Mouse (Mus musculus): ENCODE measurements around the gene Tdp2. TPM values are rescaled to one million over a fixed set of nuclear protein-coding genes. Genes with fewer than 3 reads are reported as not detected.

Tdp2 gene
- total and polyA plus RNA-seq, 3 experiments = 37.4 to 96.6 (median 44.5) TPM

GRCm38 (mm10) chr13:24816125-24817092 lies 15.1 kb upstream of the Tdp2 start:
- dilution Hi-C loops (cut with MboI; ENCODE audit: extremely low pct_ligation_motif_present, extremely low pct_unique_long_range_greater_than_20kb, low sequenced_read_pairs) (no loop called here), in situ Hi-C loops (cut with MboI; ENCODE audit: low pct_ligation_motif_present, low pct_unique_long_range_greater_than_20kb, low sequenced_read_pairs) (no loop called here)
- peaks cover 0 to 13% of the 10 kb centered on the region in 2 experiments; a peak in 2 of 4 replicates for H3K4me1 ChIP-seq (ENCODE audit: control insufficient read depth in 1 of 2, insufficient read depth in 2 of 2)
- DNase-seq (ENCODE audit: extremely low read depth) = no peak
- no peak overlapping the region for H3K4me2 ChIP-seq (ENCODE audit: insufficient read depth, low read depth, poor library complexity, severe bottlenecking)
- no peak overlapping the region for H3K27ac ChIP-seq (ENCODE audit: insufficient read depth, low read depth)
- no peak overlapping the region for H3K4me3 ChIP-seq (replicated peaks in 1 of 3; ENCODE audit: low read depth in 2 of 3, low read length in 2 of 3, poor library complexity in 1 of 3)
- H3K9ac ChIP-seq (ENCODE audit: insufficient read depth, low read depth) = no peak overlapping the region
- TF ChIP-seq CHD2 (IDR thresholded peaks at IDR 0.05; ENCODE audit: low read length) = peak; percentile 18; the same call in 1 of the 2 replicates
- peak; percentile 86 for TF ChIP-seq POLR2AphosphoS2 (IDR thresholded peaks at IDR 0.05; ENCODE audit: low read depth, low read length)
- TF ChIP-seq TCF12 (IDR thresholded peaks at IDR 0.05; ENCODE audit: low read depth, low read length) = no peak
- H3K79me2 ChIP-seq (replicated peaks; ENCODE audit: control insufficient read depth, extremely low read depth, insufficient read depth, poor library complexity, severe bottlenecking) = peaks cover 4% of the 10 kb centered on the region; the same call in 1 of the 2 replicates
- H3K9me3 ChIP-seq (replicated peaks; ENCODE audit: low read length) = no peaks in the 10 kb centered on the region
- H3K36me3 ChIP-seq (replicated peaks in 1 of 2; ENCODE audit: control insufficient read depth in 1 of 2, insufficient read depth in 1 of 2, low read length in 1 of 2) = peaks cover 28 to 80% of the 10 kb centered on the region in 2 experiments
- no peaks in the 10 kb centered on the region for H3K27me3 ChIP-seq (replicated peaks)

- no peak for DNase-seq (ENCODE audit: extremely low read depth)
- no peak overlapping the region for H3K4me3 ChIP-seq (replicated peaks in 1 of 3; ENCODE audit: low read depth in 2 of 3, low read length in 2 of 3, poor library complexity in 1 of 3)
- dilution Hi-C loops (cut with MboI; ENCODE audit: extremely low pct_ligation_motif_present, extremely low pct_unique_long_range_greater_than_20kb, low sequenced_read_pairs) = no loop called here
- peaks cover 0 to 13% of the 10 kb centered on the region in 2 experiments; a peak in 2 of 4 replicates for H3K4me1 ChIP-seq (ENCODE audit: control insufficient read depth in 1 of 2, insufficient read depth in 2 of 2)
- in situ Hi-C loops (cut with MboI; ENCODE audit: low pct_ligation_motif_present, low pct_unique_long_range_greater_than_20kb, low sequenced_read_pairs) = no loop called here
- H3K27me3 ChIP-seq (replicated peaks) = no peaks in the 10 kb centered on the region
- no peak for TF ChIP-seq EP300 (IDR thresholded peaks at IDR 0.05; ENCODE audit: low read length)
- no peak for TF ChIP-seq CHD2 (IDR thresholded peaks at IDR 0.05; ENCODE audit: low read length)
- TF ChIP-seq ETS1 (conservative IDR thresholded peaks at IDR 0.05; ENCODE audit: low read depth, low read length) = no peak
- no peak for TF ChIP-seq ZKSCAN1 (IDR thresholded peaks at IDR 0.05; ENCODE audit: borderline replicate concordance, low read depth, low read length)
- no peak for TF ChIP-seq IRF4 (IDR thresholded peaks at IDR 0.05; ENCODE audit: low read depth, low read length)
- TF ChIP-seq MAFK (IDR thresholded peaks at IDR 0.05; ENCODE audit: insufficient replicate concordance, low read length) = no peak
- no peak for TF ChIP-seq CTCF (conservative IDR thresholded peaks at IDR 0.05 in 1 of 2, IDR thresholded peaks at IDR 0.05 in 1 of 2; ENCODE audit: low read depth in 2 of 2, low read length in 2 of 2)
- no peak for TF ChIP-seq BHLHE40 (IDR thresholded peaks at IDR 0.05; ENCODE audit: low read depth, low read length)
- TF ChIP-seq E2F4 (IDR thresholded peaks at IDR 0.05; ENCODE audit: insufficient replicate concordance, low read depth, low read length) = no peak
- no peak for TF ChIP-seq KAT2A (IDR thresholded peaks at IDR 0.05; ENCODE audit: insufficient replicate concordance, low read length)
- TF ChIP-seq ZNF384 (IDR thresholded peaks at IDR 0.05; ENCODE audit: low read depth, low read length) = no peak
- TF ChIP-seq MAX (IDR thresholded peaks at IDR 0.05; ENCODE audit: low read length) = no peak
- TF ChIP-seq TCF12 (IDR thresholded peaks at IDR 0.05; ENCODE audit: low read depth, low read length) = no peak
- TF ChIP-seq RCOR1 (conservative IDR thresholded peaks at IDR 0.05; ENCODE audit: low read depth, low read length) = no peak
- TF ChIP-seq USF2 (conservative IDR thresholded peaks at IDR 0.05; ENCODE audit: low read depth, low read length) = no peak
- no peak overlapping the region for H3K4me2 ChIP-seq (ENCODE audit: insufficient read depth, low read depth, poor library complexity, severe bottlenecking)
- H3K36me3 ChIP-seq (replicated peaks in 1 of 2; ENCODE audit: control insufficient read depth in 1 of 2, insufficient read depth in 1 of 2, low read length in 1 of 2) = peaks cover 18 to 71% of the 10 kb centered on the region in 2 experiments
- H3K9me3 ChIP-seq (replicated peaks; ENCODE audit: low read length) = no peaks in the 10 kb centered on the region
- no peak overlapping the region for H3K27ac ChIP-seq (ENCODE audit: insufficient read depth, low read depth)
- no peak overlapping the region for H3K9ac ChIP-seq (ENCODE audit: insufficient read depth, low read depth)
- no peaks in the 10 kb centered on the region; the same call in 1 of the 2 replicates for H3K79me2 ChIP-seq (replicated peaks; ENCODE audit: control insufficient read depth, extremely low read depth, insufficient read depth, poor library complexity, severe bottlenecking)
Measured at GRCm38 (mm10) chr13:24819931-24820330, 11.5 kb upstream of the Tdp2 start.

Data from CH12.LX (cell line).